Comparison of ENCODE assay signal across 8 mouse cellular contexts in the genomic region with DNA sequence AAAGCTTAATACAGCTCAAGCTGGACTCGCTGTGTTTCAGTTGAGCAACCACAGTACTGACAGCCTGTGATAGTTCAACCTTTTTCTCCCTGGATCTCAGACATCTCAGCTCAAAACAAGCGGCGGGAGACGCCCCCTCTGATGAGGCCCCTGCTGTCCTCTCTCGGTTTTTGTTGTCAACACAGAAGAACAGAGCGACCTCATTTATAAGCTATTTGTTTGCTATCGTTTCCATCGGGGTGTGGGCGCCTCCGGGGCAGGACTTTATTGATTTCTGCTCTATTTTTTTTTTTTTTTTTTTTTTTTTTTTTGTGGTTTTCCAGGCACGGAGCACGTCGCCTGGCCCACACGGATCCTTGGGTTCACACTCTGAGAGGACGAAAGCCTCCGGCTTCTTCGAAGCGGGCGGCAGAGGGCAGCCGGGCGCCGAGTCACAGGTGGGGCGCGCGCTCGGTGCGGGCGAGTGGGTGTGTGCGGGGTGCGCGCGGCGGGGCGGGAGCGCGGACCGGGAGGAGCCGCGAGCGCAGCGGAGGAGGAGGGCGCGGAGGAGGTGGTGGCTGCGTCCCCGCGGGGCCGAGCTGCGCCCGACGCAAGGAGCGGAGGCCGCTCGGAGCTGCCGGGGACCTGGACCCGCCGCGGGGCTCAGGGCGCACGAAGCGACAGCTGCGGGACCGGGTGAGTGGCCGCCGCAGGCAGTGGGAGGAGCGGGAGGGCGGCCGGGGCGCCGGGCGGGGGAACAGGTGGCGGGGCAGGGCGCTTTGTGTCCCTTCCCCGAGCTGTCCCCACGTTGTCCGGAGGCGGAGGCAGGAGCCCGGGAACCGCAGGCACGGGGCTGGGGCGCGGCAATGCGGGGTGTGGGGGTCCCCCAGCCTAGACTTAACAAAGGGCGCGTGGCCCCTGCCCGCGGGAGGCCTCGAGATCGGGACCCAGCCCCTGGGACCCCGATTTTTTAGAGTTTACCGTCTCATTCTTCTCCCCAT. TPM values are rescaled to one million over a fixed set of nuclear protein-coding genes. Genes with fewer than 3 reads are reported as not detected.
A peak's percentile ranks its signal among the peaks of the same experiment; 100 is the strongest.
DNase-seq lines count a peak whose midpoint lies in the region; ATAC-seq and TF ChIP-seq lines count a peak whose summit lies in the region.

A gene (plus strand): TSS at position 512 of the 980 bp plus-strand sequence.

- H3K27ac ChIP-seq in ES-Bruce4 (ENCODE audit: insufficient read depth, low read length), result no peak within 1 kb of the TSS
- peak within 1 kb of the TSS; percentile 96 for H3K27ac ChIP-seq in forebrain, embryonic 16.5 days (ENCODE audit: low read length)
- peak within 1 kb of the TSS; percentile 74 for H3K27ac ChIP-seq in liver, embryonic 16.5 days (ENCODE audit: low read length)
- peak within 1 kb of the TSS; percentile 93 for H3K27ac ChIP-seq in neural tube, embryonic 14.5 days (ENCODE audit: low read depth, low read length)

- TF ChIP-seq EP300 in ES-Bruce4 (IDR thresholded peaks at IDR 0.05; ENCODE audit: insufficient read depth, low read depth, low read length), result no peak

- peak within 1 kb of the TSS; percentile 72 for H3K4me2 ChIP-seq in forebrain, embryonic 16.5 days (ENCODE audit: low read length)
- H3K4me2 ChIP-seq in liver, embryonic 16.5 days (ENCODE audit: low read depth, low read length), result peak within 1 kb of the TSS; percentile 82
- peak within 1 kb of the TSS; percentile 61 for H3K4me2 ChIP-seq in neural tube, embryonic 14.5 days (ENCODE audit: low read depth, low read length)

- no peak for TF ChIP-seq POLR2A in ES-Bruce4 (IDR thresholded peaks at IDR 0.05; ENCODE audit: insufficient read depth, low read length)

- H3K27me3 ChIP-seq in ES-Bruce4 (ENCODE audit: control insufficient read depth, insufficient read depth, low read length, poor library complexity, severe bottlenecking), result no peaks in the 10 kb centered on the region
- no peaks in the 10 kb centered on the region for H3K27me3 ChIP-seq in forebrain, embryonic 16.5 days (replicated peaks; ENCODE audit: control insufficient read depth, insufficient read depth, low read length)
- no peaks in the 10 kb centered on the region for H3K27me3 ChIP-seq in liver, embryonic 16.5 days (ENCODE audit: control insufficient read depth, insufficient read depth, low read depth, low read length)
- no peaks in the 10 kb centered on the region for H3K27me3 ChIP-seq in neural tube, embryonic 14.5 days (ENCODE audit: control insufficient read depth, insufficient read depth, low read length)

- peak; percentile 86 for ATAC-seq in forebrain, embryonic 16.5 days
- ATAC-seq in liver, embryonic 16.5 days (ENCODE audit: low read depth), result peak; percentile 89
- peak; percentile 90 for ATAC-seq in neural tube, embryonic 14.5 days (ENCODE audit: low read depth)

- peak within 1 kb of the TSS; percentile 88 for H3K9ac ChIP-seq in ES-Bruce4 (ENCODE audit: low read depth, poor library complexity, severe bottlenecking)
- H3K9ac ChIP-seq in forebrain, embryonic 16.5 days (replicated peaks; ENCODE audit: low read depth, low read length), result peak within 1 kb of the TSS; percentile 98
- H3K9ac ChIP-seq in liver, embryonic 16.5 days (ENCODE audit: low read depth, low read length), result peak within 1 kb of the TSS; percentile 72
- H3K9ac ChIP-seq in neural tube, embryonic 14.5 days (replicated peaks; ENCODE audit: low read depth, low read length), result peak within 1 kb of the TSS; percentile 95

- DNase-seq in cerebellum, adult 11-12 months, result peak; percentile 76
- DNase-seq in heart, postnatal 14 days, result peak; percentile 87 to 89
- DNase-seq in layer of hippocampus, adult 11-12 months (ENCODE audit: low spot score), result peak; percentile 82
- DNase-seq in testis, postnatal 10 days (ENCODE audit: low spot score), result peak; percentile 89

- WGBS in forebrain, embryonic 16.5 days, result under 1% methylated on average over 81 of the region's 90 CpGs
- under 1% methylated on average over 67 of the region's 90 CpGs for WGBS in liver, embryonic 16.5 days (ENCODE audit: insufficient replicate concordance)
- WGBS in neural tube, embryonic 14.5 days, result under 1% methylated on average over 81 of the region's 90 CpGs

- H3K4me3 ChIP-seq in ES-Bruce4 (ENCODE audit: low read depth, low read length), result peak within 1 kb of the TSS; percentile 77
- peak within 1 kb of the TSS; percentile 64 for H3K4me3 ChIP-seq in forebrain, embryonic 16.5 days (replicated peaks; ENCODE audit: low read length)
- H3K4me3 ChIP-seq in liver, embryonic 16.5 days (ENCODE audit: low read depth, low read length), result peak within 1 kb of the TSS; percentile 71
- H3K4me3 ChIP-seq in neural tube, embryonic 14.5 days (ENCODE audit: low read depth, low read length), result peak within 1 kb of the TSS; percentile 94

- no peaks in the 10 kb centered on the region for H3K9me3 ChIP-seq in ES-Bruce4 (replicated peaks; ENCODE audit: control insufficient read depth, insufficient read depth, low read length, poor library complexity, severe bottlenecking)
- H3K9me3 ChIP-seq in forebrain, embryonic 16.5 days (ENCODE audit: control insufficient read depth, low read length), result no peaks in the 10 kb centered on the region
- H3K9me3 ChIP-seq in liver, embryonic 16.5 days (replicated peaks; ENCODE audit: control insufficient read depth, low read length), result no peaks in the 10 kb centered on the region
- no peaks in the 10 kb centered on the region for H3K9me3 ChIP-seq in neural tube, embryonic 14.5 days (ENCODE audit: control insufficient read depth, low read length)

- H3K36me3 ChIP-seq in ES-Bruce4 (ENCODE audit: control insufficient read depth, insufficient read depth, low read length, poor library complexity, severe bottlenecking), result 0 out of 2 replicates have a peak, but pooled peaks cover under 1% of the 10 kb centered on the region
- H3K36me3 ChIP-seq in forebrain, embryonic 16.5 days (ENCODE audit: control insufficient read depth, insufficient read depth), result no peaks in the 10 kb centered on the region
- no peaks in the 10 kb centered on the region for H3K36me3 ChIP-seq in liver, embryonic 16.5 days (ENCODE audit: control insufficient read depth, insufficient read depth)
- H3K36me3 ChIP-seq in neural tube, embryonic 14.5 days (ENCODE audit: control insufficient read depth, insufficient read depth, low read length), result no peaks in the 10 kb centered on the region; the same call in 1 of the 2 replicates

- intact Hi-C loops in heart, postnatal 14 days (cut with DNase I), result loop anchor here (1.0 to 5.0 kb wide), 3 partner anchors 56 to 137 kb away; no protein-coding TSS in a partner anchor

- H3K4me1 ChIP-seq in ES-Bruce4 (ENCODE audit: control insufficient read depth, insufficient read depth, low read length), result no peaks in the 10 kb centered on the region
- H3K4me1 ChIP-seq in forebrain, embryonic 16.5 days (replicated peaks; ENCODE audit: control insufficient read depth, insufficient read depth, low read length), result peaks cover 19% of the 10 kb centered on the region
- H3K4me1 ChIP-seq in liver, embryonic 16.5 days (ENCODE audit: control insufficient read depth, low read depth, low read length), result no peaks in the 10 kb centered on the region; the same call in none of the 2 replicates
- 0 out of 2 replicates have a peak, but pooled peaks cover 7% of the 10 kb centered on the region for H3K4me1 ChIP-seq in neural tube, embryonic 14.5 days (ENCODE audit: control insufficient read depth, insufficient read depth, low read length)

- no peak for TF ChIP-seq CTCF in ES-Bruce4 (IDR thresholded peaks at IDR 0.05; ENCODE audit: low read depth, low read length)

RNA-seq across cellular contexts. Expression of the gene that starts here (rescaled TPM):
- polyA plus RNA-seq in ES-Bruce4 (2011; ENCODE audit: insufficient read depth, insufficient read length, low read depth, missing spikeins), result 37.8 and 40.5 TPM in 2 replicates
- 59.8 and 61.4 TPM in 2 replicates for polyA plus RNA-seq in forebrain, embryonic 16.5 days (2015; fragmentation: Nextera tagmentation; extraction: Ambion mirVana)
- total RNA-seq in heart, postnatal 14 days (2021), result 10 to 100 TPM; 22.3 to 25.4 TPM
- 8.1 and 8.9 TPM in 2 replicates for polyA plus RNA-seq in liver, embryonic 16.5 days (2015; fragmentation: Nextera tagmentation; extraction: Ambion mirVana)
- polyA plus RNA-seq in neural tube, embryonic 14.5 days (2014; fragmentation: Nextera tagmentation; extraction: Ambion mirVana), result 31.6 and 34.5 TPM in 2 replicates
